Mouse (Mus musculus): ENCODE measurements around the gene Cox7a1.
"Not testable (repeated sequence)": the region's sequence is repeated elsewhere in the genome, so short reads cannot be mapped to it uniquely, and the experiment has no call there.

Gene Cox7a1

GRCm38 (mm10) chr7:30193013-30193412, 9.1 kb downstream of the Cox7a1 start:
- DNase-seq (ENCODE audit: low read depth in 2 of 2, low spot score in 2 of 2), result no peak

GRCm38 (mm10) chr7:30193581-30194100, 9.7 kb downstream of the Cox7a1 start:
- peak; percentile 8 to 28 for DNase-seq (ENCODE audit: low read depth in 2 of 2, low spot score in 2 of 2)

DNA sequence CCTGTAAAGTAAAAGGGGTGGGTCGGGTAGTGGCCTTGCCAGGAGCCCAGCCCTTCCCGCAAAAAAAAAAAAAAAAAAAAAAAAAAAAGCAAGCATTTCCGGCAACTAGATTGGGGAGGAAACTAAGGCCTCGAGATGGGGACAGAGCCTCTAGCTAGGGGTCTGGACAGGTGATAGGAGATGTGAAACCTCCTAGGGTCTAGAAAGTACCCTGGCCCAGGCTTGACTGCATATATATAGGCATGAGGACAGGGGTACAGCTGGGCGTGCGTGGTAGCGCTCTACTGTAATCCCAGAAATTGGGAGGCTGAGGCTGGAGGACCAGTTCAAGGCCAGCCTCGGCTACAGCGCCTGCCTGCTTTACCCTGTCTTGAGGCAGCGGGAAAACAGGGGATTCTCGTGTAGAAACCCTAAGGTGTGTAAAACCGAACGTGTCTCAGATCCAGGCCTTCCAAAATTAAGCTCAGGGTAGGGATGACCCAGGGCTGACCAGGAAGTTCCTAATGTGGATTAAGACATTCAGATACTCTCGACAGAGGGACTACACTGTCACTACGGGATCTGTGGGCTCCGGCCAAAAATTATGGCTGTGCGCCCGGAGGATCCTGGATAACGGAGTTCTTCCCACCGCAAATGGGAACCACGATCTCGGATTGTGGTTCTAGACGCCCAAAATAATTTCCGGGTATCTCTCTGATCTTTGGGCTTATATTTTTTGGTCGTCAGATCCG, 10.3 kb downstream of the Cox7a1 start:
- DNase-seq (ENCODE audit: low read depth in 2 of 2, low spot score in 2 of 2), result no peak

- DNase-seq (ENCODE audit: low read depth in 2 of 2, low spot score in 2 of 2), result peak; percentile 84 to 89
Measured at GRCm38 (mm10) chr7:30194884-30195283, 10.9 kb downstream of the Cox7a1 start.

- DNase-seq (ENCODE audit: low read depth in 2 of 2, low spot score in 2 of 2), result no peak
Measured at GRCm38 (mm10) chr7:30195461-30195860, 11.5 kb downstream of the Cox7a1 start.

DNA sequence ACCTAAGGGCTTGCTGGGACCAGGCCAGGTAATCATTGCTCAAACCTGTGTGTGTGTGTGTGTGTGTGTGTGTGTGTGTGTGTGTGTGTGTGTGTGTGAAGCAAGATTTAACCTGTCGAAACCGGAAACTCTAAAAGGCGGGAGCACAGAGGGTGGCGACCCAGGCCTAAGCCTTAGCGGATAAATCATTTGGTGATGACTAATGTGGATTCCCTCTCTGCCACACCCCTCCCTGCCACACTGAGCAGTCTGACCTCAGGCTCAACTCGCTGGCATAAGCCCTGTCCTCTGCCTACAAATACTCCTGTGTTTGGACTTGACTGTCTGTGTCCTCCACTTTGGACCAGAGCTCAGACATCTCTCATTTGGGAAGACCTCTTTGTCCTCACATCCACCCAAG, 12.2 kb downstream of the Cox7a1 start:
- DNase-seq (ENCODE audit: low read depth in 2 of 2, low spot score in 2 of 2), result no peak

DNA sequence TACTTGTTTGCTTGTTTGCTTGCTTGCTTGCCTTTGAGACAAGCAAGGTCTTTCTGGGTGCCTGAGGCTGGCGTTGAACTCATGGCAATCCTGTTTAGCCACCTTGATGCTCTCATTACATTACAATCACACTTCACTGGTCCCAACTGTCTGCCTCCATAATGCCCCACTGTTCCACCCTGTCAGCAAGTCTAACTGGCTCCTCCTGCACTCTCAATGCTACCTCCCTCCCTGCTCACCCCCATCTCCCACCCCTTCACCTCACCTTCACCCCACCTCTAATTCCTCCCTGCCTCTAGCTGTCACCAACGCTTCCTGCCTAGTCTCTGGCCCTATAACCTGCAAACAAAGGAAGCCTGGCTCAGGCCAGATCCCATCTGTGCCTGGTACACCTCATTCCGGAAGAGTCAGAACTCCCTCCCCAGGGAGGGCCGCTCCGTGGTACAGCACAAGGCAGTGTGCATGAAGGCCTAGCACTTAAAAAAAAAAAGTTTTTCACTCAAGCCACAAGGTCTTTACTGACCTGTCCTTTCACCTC, 13.7 kb downstream of the Cox7a1 start:
- no peak for DNase-seq (ENCODE audit: low read depth in 2 of 2, low spot score in 2 of 2)

- peak; percentile 55 to 75 for DNase-seq (ENCODE audit: low read depth in 2 of 2, low spot score in 2 of 2)
Measured at GRCm38 (mm10) chr7:30198481-30198971, 14.6 kb downstream of the Cox7a1 start, which contains the start of gene Capns1. TSS of gene Capns1 (minus strand) at chr7:30198811.

- DNase-seq (ENCODE audit: low read depth in 2 of 2, low spot score in 2 of 2), result no peak
Measured at GRCm38 (mm10) chr7:30199498-30200139, 15.7 kb downstream of the Cox7a1 start.

GRCm38 (mm10) chr7:30200200-30200599, 16.3 kb downstream of the Cox7a1 start:
- no peak for DNase-seq (ENCODE audit: low read depth in 2 of 2, low spot score in 2 of 2)

GRCm38 (mm10) chr7:30200661-30201060, 16.7 kb downstream of the Cox7a1 start:
- not testable (repeated sequence) for DNase-seq (ENCODE audit: low read depth in 2 of 2, low spot score in 2 of 2)

- DNase-seq (ENCODE audit: low read depth in 2 of 2, low spot score in 2 of 2), result no peak
Measured at GRCm38 (mm10) chr7:30202895-30203690, 19.1 kb downstream of the Cox7a1 start.

DNA sequence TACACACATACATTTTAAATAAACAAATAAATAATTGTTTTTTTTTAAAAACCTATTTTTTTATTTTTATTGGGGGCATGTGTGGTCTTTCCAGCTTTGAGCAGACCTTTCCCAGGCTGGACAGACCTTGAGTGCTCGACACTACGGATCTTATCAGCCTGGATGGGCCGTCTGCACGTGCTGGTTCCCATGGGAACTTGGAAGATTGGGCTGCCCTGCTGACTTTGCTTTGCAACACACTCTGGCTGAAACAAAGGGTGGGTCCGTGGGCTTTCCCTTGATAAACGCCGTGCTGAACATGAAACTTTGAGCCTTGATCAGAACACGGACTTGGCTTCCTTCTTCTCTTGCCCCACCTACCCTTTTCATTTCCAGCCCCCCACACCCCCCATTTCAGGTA, 20.4 kb downstream of the Cox7a1 start:
- DNase-seq (ENCODE audit: low read depth in 2 of 2, low spot score in 2 of 2), result no peak

DNA sequence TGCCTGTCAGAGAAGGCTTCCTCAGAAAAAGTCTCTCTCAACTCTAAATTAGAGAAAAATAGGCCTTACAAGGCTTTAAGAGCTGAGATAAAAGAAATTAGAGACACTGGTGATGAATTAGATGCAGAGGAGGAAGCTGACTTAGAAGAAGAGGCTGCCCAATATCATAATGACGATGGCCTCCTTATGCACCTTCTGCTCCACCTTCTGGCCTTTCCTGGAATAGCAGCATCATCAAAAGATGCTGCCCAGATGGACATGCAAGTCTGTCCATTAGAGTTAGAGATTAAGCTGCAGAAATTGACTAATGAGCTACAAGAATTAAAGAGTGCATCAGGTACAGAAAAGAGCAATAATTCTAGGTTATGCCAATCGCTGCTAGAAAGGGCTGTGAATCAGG, 21.4 kb downstream of the Cox7a1 start:
- peak; percentile 18 to 41 for DNase-seq (ENCODE audit: low read depth in 2 of 2, low spot score in 2 of 2)

- DNase-seq (ENCODE audit: low read depth in 2 of 2, low spot score in 2 of 2), result not testable (repeated sequence)
Measured at GRCm38 (mm10) chr7:30206364-30206763, 22.4 kb downstream of the Cox7a1 start.

GRCm38 (mm10) chr7:30211025-30211424, 27.1 kb downstream of the Cox7a1 start:
- no peak for DNase-seq (ENCODE audit: low read depth in 2 of 2, low spot score in 2 of 2)

DNA sequence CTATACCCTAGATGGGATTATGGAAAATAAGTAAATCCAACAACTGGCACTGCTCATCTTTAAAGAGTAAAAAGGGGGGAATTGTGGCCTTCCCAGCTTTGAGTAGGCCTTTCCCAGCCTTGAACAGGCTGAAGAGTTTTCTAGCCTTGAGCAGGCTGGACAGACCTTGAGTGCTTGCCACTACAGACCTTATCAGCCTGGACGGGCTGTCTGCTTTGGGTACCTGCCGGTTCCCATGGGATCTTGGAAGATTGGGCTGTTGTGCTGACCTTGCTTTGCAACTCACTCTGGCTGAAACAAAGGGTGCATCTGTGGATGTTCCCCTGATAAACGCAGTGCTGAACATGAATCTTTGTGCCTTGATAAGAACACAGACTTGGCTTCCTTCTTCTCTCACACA, 29.9 kb downstream of the Cox7a1 start:
- no peak for DNase-seq (ENCODE audit: low read depth in 2 of 2, low spot score in 2 of 2)

DNA sequence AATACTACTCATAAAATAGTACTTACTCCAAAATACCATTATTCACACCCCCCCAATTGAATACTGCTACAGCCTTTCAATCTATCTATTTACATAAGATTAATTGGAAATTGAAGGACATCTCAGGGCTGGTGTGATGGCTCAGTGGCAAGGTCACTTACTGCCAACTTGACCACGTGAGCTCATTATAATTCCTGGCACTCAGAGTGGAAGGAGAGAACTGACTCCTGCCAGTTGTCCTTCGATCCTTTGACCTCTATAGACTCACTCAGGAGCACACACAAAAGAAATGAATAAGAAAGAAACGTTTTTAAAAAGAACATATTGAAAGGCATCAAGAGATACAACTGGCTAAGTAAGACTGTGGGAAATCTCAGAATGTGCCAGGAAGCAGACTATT, 31.9 kb downstream of the Cox7a1 start:
- DNase-seq (ENCODE audit: low read depth in 2 of 2, low spot score in 2 of 2), result no peak

- peak; percentile 50 to 57 for DNase-seq (ENCODE audit: low read depth in 2 of 2, low spot score in 2 of 2)
Measured at GRCm38 (mm10) chr7:30216723-30217151, 32.8 kb downstream of the Cox7a1 start.

DNA sequence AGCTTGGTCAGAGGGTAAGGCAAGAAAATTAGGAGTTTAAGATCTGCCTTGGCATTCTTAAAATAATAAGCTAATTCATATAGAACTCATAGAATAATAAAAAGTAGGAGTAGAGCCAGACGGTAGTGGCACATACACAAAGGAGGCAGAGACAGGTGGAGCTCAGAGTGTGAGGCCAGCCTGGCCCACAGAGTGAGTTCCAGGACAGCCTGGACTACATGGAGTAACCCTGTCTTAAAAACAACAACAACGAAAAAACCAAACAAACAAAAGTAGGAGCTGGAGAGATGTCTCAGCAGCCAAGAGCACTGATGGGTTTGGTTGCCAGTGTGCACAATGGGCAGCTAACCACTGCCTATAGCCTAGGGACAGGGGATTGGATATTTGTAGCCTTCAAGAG, 33.3 kb downstream of the Cox7a1 start:
- no peak for DNase-seq (ENCODE audit: low read depth in 2 of 2, low spot score in 2 of 2)

Measured in CD8-positive naive resting alpha-beta T cell, adult 2 months (primary cell).